Mouse (Mus musculus): Measurements from ENCODE around the gene Coa3. TPM values are rescaled to one million over a fixed set of nuclear protein-coding genes. Genes with fewer than 3 reads are reported as not detected.

The Coa3 gene
- total RNA-seq (2023; ENCODE audit: inconsistent age): 26.7 to 40.5 TPM (median 28.5 TPM) in 4 replicates

GRCm38 (mm10) chr11:101278223-101279192, at the start of gene Coa3, which contains the start of gene Cntd1:
Gene Coa3, minus strand, starts transcription at chr11:101279114.
Gene Cntd1, plus strand, starts transcription at chr11:101279012.

GRCm38 (mm10) chr11:101324763-101325162, 45.8 kb upstream of the Coa3 start, which contains the start of gene Aoc2:
Gene Aoc2, plus strand, starts transcription at chr11:101325063.

GRCm38 (mm10) chr11:101315665-101316500, 37.0 kb upstream of the Coa3 start, which contains the start of gene Psme3:
Gene Psme3, plus strand, starts transcription at chr11:101316213.

GRCm38 (mm10) chr11:101302004-101302798, 23.3 kb upstream of the Coa3 start, which contains the start of gene Becn1:
Gene Becn1, minus strand, starts transcription at chr11:101302286.

GRCm38 (mm10) chr11:101259948-101260825, 18.7 kb downstream of the Coa3 start, which contains the start of gene Wnk4:
Gene Wnk4, plus strand, starts transcription at chr11:101260567.

GRCm38 (mm10) chr11:101253613-101254389, 25.1 kb downstream of the Coa3 start, which contains the start of gene Vps25:
Gene Vps25, plus strand, starts transcription at chr11:101253707.

GRCm38 (mm10) chr11:101245855-101246701, 32.8 kb downstream of the Coa3 start, which contains the start of gene Ramp2:
Gene Ramp2, plus strand, starts transcription at chr11:101246028.

Other genes starting within 250 kb of the Coa3 start
- 14.4 to 19.4 TPM (median 17.3 TPM) in 4 replicates for gene Naglu, start 209.1 kb downstream of the Coa3 start, total RNA-seq (2023; ENCODE audit: inconsistent age)
- gene Hsd17b1, start 200.7 kb downstream of the Coa3 start, total RNA-seq (2023; ENCODE audit: inconsistent age): 1.4 to 3.2 TPM (median 2.5 TPM) in 4 replicates
- 17.2 to 20.1 TPM (median 18.2 TPM) in 4 replicates for gene Coasy, start 196.5 kb downstream of the Coa3 start, total RNA-seq (2023; ENCODE audit: inconsistent age)
- gene Mlx, start 191.8 kb downstream of the Coa3 start, total RNA-seq (2023; ENCODE audit: inconsistent age): 30.7 to 44.8 TPM (median 34.4 TPM) in 4 replicates
- gene Psmc3ip, start 183.7 kb downstream of the Coa3 start, total RNA-seq (2023; ENCODE audit: inconsistent age): 3.3 to 5.1 TPM (median 4.1 TPM) in 4 replicates
- 71.0 to 73.7 TPM (median 72.2 TPM) in 4 replicates for gene Retreg3, start 159.2 kb downstream of the Coa3 start, total RNA-seq (2023; ENCODE audit: inconsistent age)
- 14.2 to 19.4 TPM (median 16.1 TPM) in 4 replicates for gene Tubg1, start 159.2 kb downstream of the Coa3 start, total RNA-seq (2023; ENCODE audit: inconsistent age)
- gene Tubg2, start 123.2 kb downstream of the Coa3 start, total RNA-seq (2023; ENCODE audit: inconsistent age): 2.9 to 6.1 TPM (median 3.9 TPM) in 4 replicates
- 0.32 to 0.80 TPM (median 0.59 TPM) in 4 replicates for gene Cntnap1, start 108.6 kb downstream of the Coa3 start, total RNA-seq (2023; ENCODE audit: inconsistent age)
- gene Plekhh3, start 107.8 kb downstream of the Coa3 start, total RNA-seq (2023; ENCODE audit: inconsistent age): 0.61 to 2.3 TPM (median 1.3 TPM) in 4 replicates
- gene Ccr10, start 103.7 kb downstream of the Coa3 start, total RNA-seq (2023; ENCODE audit: inconsistent age): 0.60 TPM in 1 of 4 replicates, not detected in the others
- gene Ezh1, start 52.7 kb downstream of the Coa3 start, total RNA-seq (2023; ENCODE audit: inconsistent age): 74.4 to 88.1 TPM (median 79.3 TPM) in 4 replicates
- gene Ramp2, start 33.1 kb downstream of the Coa3 start, total RNA-seq (2023; ENCODE audit: inconsistent age): not detected in 4 replicates
- gene Vps25, start 25.4 kb downstream of the Coa3 start, total RNA-seq (2023; ENCODE audit: inconsistent age): 73.6 to 86.7 TPM (median 83.1 TPM) in 4 replicates
- gene Wnk4, start 18.5 kb downstream of the Coa3 start, total RNA-seq (2023; ENCODE audit: inconsistent age): 0.21 to 1.5 TPM (median 1.1 TPM) in 4 replicates
- 0.22 to 0.51 TPM (median 0.47 TPM) in 4 replicates for gene Cntd1, start 102 bp downstream of the Coa3 start, total RNA-seq (2023; ENCODE audit: inconsistent age)
- gene Becn1, start 23.2 kb upstream of the Coa3 start, total RNA-seq (2023; ENCODE audit: inconsistent age): 177 to 193 TPM (median 186 TPM) in 4 replicates
- gene Psme3, start 37.1 kb upstream of the Coa3 start, total RNA-seq (2023; ENCODE audit: inconsistent age): 134 to 152 TPM (median 146 TPM) in 4 replicates
- 13.2 to 15.9 TPM (median 13.8 TPM) in 4 replicates for gene Aoc2, start 45.9 kb upstream of the Coa3 start, total RNA-seq (2023; ENCODE audit: inconsistent age)
- gene Aoc3, start 51.5 kb upstream of the Coa3 start, total RNA-seq (2023; ENCODE audit: inconsistent age): 0.26 to 0.87 TPM (median 0.59 TPM) in 4 replicates
- not detected in 4 replicates for gene G6pc, start 88.4 kb upstream of the Coa3 start, total RNA-seq (2023; ENCODE audit: inconsistent age)
- gene Aarsd1, start 138.5 kb upstream of the Coa3 start, total RNA-seq (2023; ENCODE audit: inconsistent age): 18.5 to 27.4 TPM (median 26.4 TPM) in 4 replicates
- 0.87 to 3.1 TPM (median 1.6 TPM) in 4 replicates for gene Gm27029, start 145.7 kb upstream of the Coa3 start, total RNA-seq (2023; ENCODE audit: inconsistent age)
- 20.8 to 21.4 TPM (median 20.9 TPM) in 4 replicates for gene Rundc1, start 146.0 kb upstream of the Coa3 start, total RNA-seq (2023; ENCODE audit: inconsistent age)
- 1.7 to 2.7 TPM (median 2.0 TPM) in 4 replicates for gene Ptges3l, start 146.2 kb upstream of the Coa3 start, total RNA-seq (2023; ENCODE audit: inconsistent age)
- gene Rpl27, start 163.2 kb upstream of the Coa3 start, total RNA-seq (2023; ENCODE audit: inconsistent age): 98.0 to 135 TPM (median 128 TPM) in 4 replicates
- 63.1 to 83.1 TPM (median 74.7 TPM) in 4 replicates for gene Ifi35, start 169.3 kb upstream of the Coa3 start, total RNA-seq (2023; ENCODE audit: inconsistent age)
- gene Rnd2, start 185.9 kb upstream of the Coa3 start, total RNA-seq (2023; ENCODE audit: inconsistent age): 0.87 to 1.5 TPM (median 1.0 TPM) in 4 replicates
- 13.4 to 20.3 TPM (median 15.6 TPM) in 4 replicates for gene Vat1, start 187.1 kb upstream of the Coa3 start, total RNA-seq (2023; ENCODE audit: inconsistent age)

Data from B cell, adult (primary cell).